Mouse (Mus musculus) layer of hippocampus, postnatal 14 days (tissue): ENCODE measurements at regions not wholly inside any gene's neighbourhood (a gene's known extent, or its start where the extent isn't known, plus 50 kb on each side); places are given as distances from the start of the nearest gene placed in this dataset.

Source experiments
- microRNA-seq, 2 experiments: library from miRNA; unstranded; fragments of <30 nt; microRNA quantifications; one replicate each; pipeline ENCODE4 v1.2.0; 2021

Small RNAs in the stretch of these regions (microRNA-seq; reads per million reads assigned to microRNA genes)
- 0 reads per million in 2 experiments for gene Gm22802
